Mouse (Mus musculus) ovary, postnatal 14 days (tissue): ENCODE measurements around the gene Prss28.

Source experiments
- DNase-seq: peaks from one replicate; pipeline ENCODE4 v3.0.0; 2022; ENCODE audit warnings: low spot score

Gene Prss28

DNA sequence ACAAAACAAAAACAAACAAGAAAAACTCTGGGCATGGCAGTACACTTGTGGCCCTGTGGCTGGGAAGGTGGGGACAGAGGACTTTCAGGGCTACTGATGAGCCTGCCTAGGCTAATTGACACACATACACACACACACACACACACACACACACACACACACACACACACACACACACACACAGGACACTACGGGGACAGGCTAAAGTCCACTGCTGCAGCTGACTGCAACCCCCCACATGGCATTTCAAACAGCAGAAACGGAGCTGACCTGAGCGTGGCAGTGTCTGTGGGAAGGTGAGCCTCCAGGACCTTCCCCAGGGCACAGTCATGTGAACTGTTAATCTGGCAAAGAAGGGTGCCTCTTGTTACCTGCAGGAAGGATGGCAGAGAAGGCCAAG, 33.0 kb downstream of the Prss28 start:
- DNase-seq, result no peak

DNA sequence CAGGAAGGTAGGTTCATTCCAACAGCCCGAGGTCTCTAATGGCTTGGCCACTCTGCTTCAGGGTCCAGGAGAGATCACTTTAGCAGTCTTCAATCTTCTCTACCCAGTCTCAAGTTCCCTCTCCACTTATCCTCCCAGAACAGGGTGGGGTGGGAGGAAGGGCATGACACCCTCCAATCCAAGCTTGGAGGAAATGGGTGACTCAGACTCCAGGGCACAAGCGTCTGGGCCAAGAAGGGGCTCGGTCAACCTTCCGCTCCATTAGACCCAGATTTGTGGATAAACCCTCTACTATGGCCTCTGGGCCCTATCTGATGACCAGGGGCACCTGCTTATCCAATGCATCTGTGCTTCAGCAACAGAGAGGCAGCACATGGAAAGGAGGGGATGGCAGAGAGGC, 37.0 kb downstream of the Prss28 start, which contains the start of gene Tpsab1:
Gene Tpsab1, minus strand, starts transcription at position 101 of the 400 bp plus-strand sequence.
- DNase-seq, result no peak

GRCm38 (mm10) chr17:25361291-25361690, 52.8 kb downstream of the Prss28 start:
- DNase-seq, result no peak
